Mouse (Mus musculus) cerebellum, adult 2 months (tissue): Measurements from ENCODE around the gene Plekho1.

Source experiments
- CTCF ChIP-seq: fragments of 200-500 bp; IDR thresholded peaks from 2 replicates; pipeline ENCODE4 v1.5.1; 2011; ENCODE audit warnings: low read depth, mild to moderate bottlenecking, control low read depth, low read length, moderate library complexity, borderline replicate concordance; ENCODE audit not compliant: insufficient read depth
- POLR2A ChIP-seq: fragments of 200-500 bp; IDR thresholded peaks from 2 replicates; pipeline ENCODE4 v1.6.1; 2011; ENCODE audit warnings: low read length, control low read depth, borderline replicate concordance; ENCODE audit not compliant: insufficient read depth

GRCm38 (mm10) chr3:96015681-96016080 lies 19.9 kb upstream of the Plekho1 start:
- TF ChIP-seq POLR2A = no peak
- TF ChIP-seq CTCF = no peak
